Mouse (Mus musculus) kidney, adult 2 months (tissue): ENCODE measurements around the gene Gm19935. TPM values are rescaled to one million over a fixed set of nuclear protein-coding genes. Genes with fewer than 3 reads are reported as not detected.

Experiments used
- DNase-seq: peaks from one replicate; pipeline ENCODE4 v3.0.0; 2021
- H3K27ac ChIP-seq: fragments of 200-500 bp; 2 replicates; pipeline ENCODE4 v1.5.1; 2012; ENCODE audit warnings: low read depth, low read length, control low read depth, inconsistent platforms; ENCODE audit not compliant: insufficient read depth
- H3K27me3 ChIP-seq: fragments of 200-500 bp; replicated peaks from 2 replicates; pipeline ENCODE4 v1.6.1; 2012; ENCODE audit warnings: mild to moderate bottlenecking, moderate library complexity, low read length, inconsistent platforms; ENCODE audit not compliant: control insufficient read depth, insufficient read depth
- H3K36me3 ChIP-seq: fragments of 200-500 bp; 2 replicates; pipeline ENCODE4 v1.6.1; 2012; ENCODE audit warnings: mild to moderate bottlenecking, moderate library complexity, low read length, inconsistent platforms; ENCODE audit not compliant: control insufficient read depth, insufficient read depth
- H3K4me1 ChIP-seq: fragments of 200-500 bp; 2 replicates; pipeline ENCODE4 v1.6.1; 2011; ENCODE audit warnings: low read length; ENCODE audit not compliant: control insufficient read depth, insufficient read depth
- H3K4me3 ChIP-seq: fragments of 200-500 bp; 2 replicates; pipeline ENCODE4 v1.5.1; 2011; ENCODE audit warnings: mild to moderate bottlenecking, low read depth, low read length, control low read depth; ENCODE audit not compliant: insufficient read depth
- CTCF ChIP-seq: fragments of 200-500 bp; conservative IDR thresholded peaks from 2 replicates; pipeline ENCODE4 v1.5.1; 2011; ENCODE audit warnings: low read depth, mild to moderate bottlenecking, control low read depth, low read length, moderate library complexity, mixed read lengths; ENCODE audit not compliant: insufficient read depth, insufficient read length
- POLR2A ChIP-seq: fragments of 200-500 bp; IDR thresholded peaks from one replicate; pipeline ENCODE4 v1.6.1; 2011; ENCODE audit warnings: low read depth, low read length, control low read depth
- WGBS: fragments of 180-500 bp; shearing (Covaris S2); methylation state at CpG from one replicate; pipeline ENCODE4 v1.1.7; 2018; 5-methylcytosine and 5-hydroxymethylcytosine counted together
- polyA plus RNA-seq: library from polyadenylated mRNA; depleted of rRNA; stranded (reverse); fragments of >200 nt; gene quantifications from 2 replicates; pipeline ENCODE4 v1.2.3, GENCODE M21; 2012

The Gm19935 gene
- polyA plus RNA-seq, 1 experiment: 0.16 TPM

GRCm38 (mm10) chr8:90828987-90829740 lies 12.0 kb upstream of the Gm19935 start:
- peak overlapping the region; percentile 58 for H3K27ac ChIP-seq
- no peaks in the 10 kb centered on the region for H3K36me3 ChIP-seq
- H3K27me3 ChIP-seq: no peaks in the 10 kb centered on the region
- WGBS: 6% methylated on average over 11 of the region's 11 CpGs
- DNase-seq: no peak
- H3K4me3 ChIP-seq: peak overlapping the region; percentile 77
- H3K4me1 ChIP-seq: peaks cover 30% of the 10 kb centered on the region
- no peak for TF ChIP-seq CTCF
- TF ChIP-seq POLR2A: no peak

- peak; percentile 96 for DNase-seq
- no peaks in the 10 kb centered on the region for H3K27me3 ChIP-seq
- no peak for TF ChIP-seq POLR2A
- TF ChIP-seq CTCF: peak; percentile 91
- WGBS: 3% methylated on average over 39 of the region's 39 CpGs
- peaks cover 23% of the 10 kb centered on the region for H3K4me1 ChIP-seq
- no peaks in the 10 kb centered on the region for H3K36me3 ChIP-seq
- peak within 1 kb of the TSS; percentile 77 for H3K4me3 ChIP-seq
- peak within 1 kb of the TSS; percentile 58 for H3K27ac ChIP-seq
Measured at GRCm38 (mm10) chr8:90828181-90828986, 11.2 kb upstream of the Gm19935 start, which contains the start of gene Chd9. Gene Chd9 (plus strand): TSS chr8:90828352.

GRCm38 (mm10) chr8:90825459-90825871 lies 8.3 kb upstream of the Gm19935 start:
- Histone ChIP-seq H3K4me3 (peak overlapping the region; percentile 41), H3K36me3 (no peaks in the 10 kb centered on the region), H3K4me1 (peaks cover 12% of the 10 kb centered on the region; the same call in 1 of the 2 replicates), H3K27me3 (no peaks in the 10 kb centered on the region), H3K27ac (peak overlapping the region; percentile 95)
- peak; percentile 85 for DNase-seq
- TF ChIP-seq CTCF (no peak), POLR2A (no peak)
- WGBS: 40% methylated on average over 9 of the region's 9 CpGs

- no peaks in the 10 kb centered on the region for H3K27me3 ChIP-seq
- peaks cover 4% of the 10 kb centered on the region; the same call in 1 of the 2 replicates for H3K4me1 ChIP-seq
- 53% methylated on average over 11 of the region's 11 CpGs for WGBS
- H3K4me3 ChIP-seq: no peak overlapping the region
- H3K36me3 ChIP-seq: no peaks in the 10 kb centered on the region
- H3K27ac ChIP-seq: no peak overlapping the region
- DNase-seq: peak; percentile 66
- no peak for TF ChIP-seq CTCF
- TF ChIP-seq POLR2A: no peak
Measured at GRCm38 (mm10) chr8:90822443-90822842, 5.2 kb upstream of the Gm19935 start.

GRCm38 (mm10) chr8:90820321-90820696 lies 3.1 kb upstream of the Gm19935 start:
- no peak overlapping the region for H3K4me3 ChIP-seq
- no peak for TF ChIP-seq POLR2A
- TF ChIP-seq CTCF: no peak
- no peaks in the 10 kb centered on the region for H3K27me3 ChIP-seq
- H3K4me1 ChIP-seq: no peaks in the 10 kb centered on the region
- 89% methylated on average over 4 of the region's 4 CpGs for WGBS
- no peaks in the 10 kb centered on the region for H3K36me3 ChIP-seq
- no peak for DNase-seq
- H3K27ac ChIP-seq: no peak overlapping the region

- Histone ChIP-seq H3K4me3 (no peak overlapping the region), H3K36me3 (no peaks in the 10 kb centered on the region), H3K4me1 (no peaks in the 10 kb centered on the region), H3K27me3 (no peaks in the 10 kb centered on the region), H3K27ac (no peak overlapping the region)
- DNase-seq: no peak
- 93% methylated on average over 9 of the region's 9 CpGs for WGBS
- no peak for TF ChIP-seq POLR2A
- no peak for TF ChIP-seq CTCF
Measured at GRCm38 (mm10) chr8:90819561-90820320, 2.5 kb upstream of the Gm19935 start.
